Mouse (Mus musculus) thymus, postnatal 0 days (tissue): ENCODE results near the gene Tmem208. TPM values are rescaled to one million over a fixed set of nuclear protein-coding genes. Genes with fewer than 3 reads are reported as not detected.

Source experiments
- DNase-seq: peaks from one replicate; pipeline ENCODE4 v3.0.0-alpha.2; 2015; ENCODE audit warnings: low spot score
- microRNA counts: library from miRNA; unstranded; fragments of <30 nt; microRNA quantifications from one replicate; lab custom pipeline; 2015
- microRNA-seq: library from miRNA; unstranded; fragments of <30 nt; microRNA quantifications from one replicate; pipeline ENCODE4, GENCODE M21; 2016; ENCODE audit warnings: borderline number of aligned reads
- polyA plus RNA-seq: library from polyadenylated mRNA; unstranded; fragments of >200 nt; fragmentation: Nextera tagmentation; extraction: Ambion mirVana; gene quantifications from 2 replicates; pipeline ENCODE4 v1.2.1, GENCODE M21; 2015

The Tmem208 gene
- polyA plus RNA-seq, 1 experiment from 2014 or later: 145 TPM

DNA sequence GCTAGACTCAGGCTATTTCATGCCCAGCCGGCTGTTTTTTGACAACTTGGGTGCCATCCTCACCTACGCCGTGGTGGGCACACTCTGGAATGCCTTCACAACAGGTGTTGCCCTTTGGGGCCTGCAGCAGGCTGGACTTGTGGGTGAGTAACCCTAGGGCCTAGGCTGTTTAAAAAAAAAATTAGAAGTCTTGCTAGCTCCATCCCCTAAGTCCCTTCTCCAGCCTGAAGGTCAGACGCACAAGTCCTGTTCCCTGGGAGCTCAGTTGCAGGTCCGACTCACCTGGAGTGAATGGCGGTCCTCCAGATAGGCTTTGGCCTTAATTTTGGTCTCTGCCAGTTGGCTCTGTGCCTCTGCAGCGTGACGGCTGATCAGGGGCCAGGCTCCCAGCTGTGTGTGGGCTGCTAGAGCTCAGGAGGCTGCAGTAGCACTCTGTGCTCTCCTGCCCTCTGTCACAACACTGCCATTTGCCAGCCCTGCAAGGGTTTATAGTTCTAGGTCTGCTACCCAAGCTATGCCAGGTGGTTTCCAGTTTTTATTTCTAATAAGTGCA is 27.5 kb downstream of the Tmem208 start:
- no peak for DNase-seq

DNA sequence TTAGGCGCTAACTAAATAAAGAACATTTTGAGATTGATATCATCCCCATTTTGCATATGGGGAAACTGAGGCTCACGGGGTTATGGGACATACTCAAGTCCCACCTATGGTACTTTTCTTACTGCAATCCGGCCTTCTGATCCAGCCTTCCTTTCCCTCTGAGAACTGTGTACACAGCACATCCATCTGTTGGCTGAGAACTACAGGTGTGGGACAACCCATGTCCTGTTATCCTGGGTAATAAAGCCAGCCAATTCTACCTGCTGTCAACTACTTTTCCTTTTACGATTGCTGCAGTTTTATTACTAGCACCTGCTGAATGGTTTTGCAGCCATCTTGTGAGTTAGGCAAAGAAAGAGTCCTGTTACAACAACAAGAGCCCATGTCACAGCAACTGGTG is 28.4 kb downstream of the Tmem208 start:
- no peak for DNase-seq

- DNase-seq: peak; percentile 60
These were observed 29.2 kb downstream of the Tmem208 start for GRCm38 (mm10) chr8:105355179-105356024.

DNA sequence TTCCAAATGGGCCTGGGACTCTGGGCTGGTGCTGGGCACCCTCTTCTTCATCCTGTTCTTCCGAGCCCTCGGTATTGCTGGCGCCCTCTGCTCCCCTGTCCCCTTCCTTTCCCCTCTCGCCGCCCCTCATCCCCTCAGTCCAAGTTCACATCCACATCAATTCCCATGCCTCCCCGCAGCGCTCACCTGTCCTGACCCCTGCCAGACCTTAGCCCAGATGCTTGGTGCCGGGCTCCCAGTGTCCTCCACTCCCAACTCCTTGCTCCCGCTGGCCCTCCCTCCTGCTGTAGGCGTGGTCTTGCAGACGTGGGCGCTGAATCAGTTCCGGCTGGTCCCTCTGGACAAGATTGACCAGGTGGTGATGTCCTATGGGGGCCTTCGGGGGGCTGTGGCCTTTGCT is 30.5 kb downstream of the Tmem208 start:
- no peak for DNase-seq

GRCm38 (mm10) chr8:105359208-105359607 is 33.1 kb downstream of the Tmem208 start:
- no peak for DNase-seq

- DNase-seq: no peak
These were observed 33.5 kb downstream of the Tmem208 start for GRCm38 (mm10) chr8:105359646-105360045.

DNA sequence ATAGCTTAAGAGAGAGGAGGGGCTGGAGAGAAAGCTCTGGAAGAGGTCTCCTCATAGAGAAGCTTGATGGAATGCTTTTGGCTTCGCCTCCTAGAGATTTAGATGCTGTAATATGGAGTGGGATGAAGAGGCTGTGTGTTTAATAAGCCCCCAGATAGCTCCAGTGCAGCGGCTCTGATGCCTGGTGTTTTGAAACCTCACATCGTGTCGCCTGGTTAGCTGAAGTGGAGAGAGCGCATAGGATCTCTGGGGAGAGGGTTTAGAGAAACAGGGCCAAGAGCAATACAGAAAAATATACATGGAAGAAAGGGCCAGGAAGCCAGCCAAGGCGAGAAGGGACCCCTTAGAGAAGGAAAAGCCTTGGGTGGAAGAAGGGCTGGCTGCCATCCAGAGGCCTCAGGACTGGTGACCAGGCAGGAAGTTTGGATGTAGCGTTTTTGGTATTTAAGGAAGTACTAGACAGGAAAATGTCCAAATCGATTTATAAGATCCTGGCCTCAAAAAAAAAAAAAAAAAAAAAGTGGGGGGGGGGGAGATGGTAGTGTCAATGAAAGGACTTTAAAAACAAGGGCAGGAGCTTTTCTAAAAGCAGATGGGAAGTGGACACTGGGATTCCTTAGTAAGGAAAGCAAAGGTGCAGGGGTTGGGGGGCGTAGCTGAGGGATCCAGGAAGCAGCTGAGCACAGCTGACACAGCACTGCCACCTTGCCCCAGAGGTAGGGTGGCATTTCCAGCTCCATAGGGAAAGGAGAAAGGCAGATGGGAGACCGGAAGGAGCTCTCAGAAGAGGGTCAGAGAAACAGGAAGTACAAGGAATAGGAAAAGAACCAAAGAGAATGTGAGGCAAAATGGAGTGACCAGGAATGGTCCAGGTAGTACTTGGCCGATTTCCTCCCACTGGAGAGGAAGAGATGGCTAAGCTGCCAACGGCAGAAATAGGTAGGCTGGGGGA is 35.9 kb downstream of the Tmem208 start:
- no peak for DNase-seq

GRCm38 (mm10) chr8:105367107-105367506 is 41.0 kb downstream of the Tmem208 start:
- DNase-seq: peak; percentile 28

DNA sequence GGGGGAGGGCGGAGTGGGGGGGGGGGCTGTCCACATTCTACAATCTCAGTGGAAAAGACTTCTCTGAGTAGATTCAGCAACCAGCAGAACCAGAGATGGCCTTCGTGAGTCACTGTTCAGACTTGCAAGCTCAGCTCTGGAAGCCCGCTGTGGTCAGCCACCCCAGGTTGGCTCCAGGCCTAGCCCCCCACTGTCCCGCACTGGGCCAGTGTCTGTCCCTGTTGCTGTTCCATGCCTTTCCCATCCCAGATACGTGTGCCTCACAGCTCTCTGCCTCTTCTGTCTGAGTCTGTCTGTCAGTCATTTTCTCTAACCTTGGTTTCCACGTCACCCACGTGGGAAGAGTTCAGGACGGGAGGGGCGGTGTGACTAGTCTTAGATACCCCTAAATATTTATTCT is 46.3 kb downstream of the Tmem208 start:
- DNase-seq: no peak

DNA sequence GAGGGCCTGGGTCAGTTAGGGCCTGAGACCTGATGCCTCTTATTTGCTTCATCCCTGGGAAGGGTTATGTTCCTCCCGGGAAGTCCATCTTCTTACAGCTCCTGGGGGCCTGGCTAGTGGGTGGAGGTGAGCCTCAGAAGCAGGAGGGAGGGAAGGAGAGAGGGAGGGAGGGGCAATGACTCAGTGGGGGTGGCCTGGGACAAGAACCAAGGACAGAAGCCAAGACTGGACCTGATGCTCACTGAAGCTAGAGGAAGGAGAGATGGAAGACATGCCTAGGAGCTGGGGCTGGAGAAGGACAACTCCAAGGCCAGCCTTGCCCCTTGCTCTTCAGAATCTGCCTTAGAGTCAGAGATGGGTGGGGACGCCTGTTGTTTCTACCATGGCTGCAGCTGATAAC is 46.9 kb downstream of the Tmem208 start, which contains the start of gene Plekhg4:
Gene Plekhg4, plus strand, starts transcription at position 243 of the 400 bp plus-strand sequence.
- DNase-seq: no peak

GRCm38 (mm10) chr8:105374513-105374966 is 48.4 kb downstream of the Tmem208 start:
- peak; percentile 28 for DNase-seq

DNA sequence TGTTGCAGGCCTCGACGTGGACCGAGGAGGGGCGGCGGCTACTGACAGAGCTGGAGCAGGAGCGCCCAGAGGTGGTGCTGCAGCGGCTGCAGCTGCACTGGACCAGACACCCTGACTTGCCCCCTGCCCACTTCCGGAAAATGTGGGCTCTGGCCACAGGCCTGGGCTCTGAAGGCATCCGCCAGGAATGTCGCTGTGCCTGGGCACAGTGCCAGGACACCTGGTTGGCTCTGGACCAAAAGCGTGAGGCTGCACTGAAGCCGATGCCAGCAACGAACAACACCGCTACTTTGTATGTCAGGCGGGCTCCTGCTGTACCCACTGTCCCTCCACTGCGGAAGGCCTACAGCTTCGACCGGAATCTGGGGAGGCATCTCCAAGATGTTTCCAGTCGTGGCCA is 52.5 kb downstream of the Tmem208 start:
- DNase-seq: no peak

GRCm38 (mm10) chr8:105380308-105380707 is 54.2 kb downstream of the Tmem208 start:
- DNase-seq: no peak

DNA sequence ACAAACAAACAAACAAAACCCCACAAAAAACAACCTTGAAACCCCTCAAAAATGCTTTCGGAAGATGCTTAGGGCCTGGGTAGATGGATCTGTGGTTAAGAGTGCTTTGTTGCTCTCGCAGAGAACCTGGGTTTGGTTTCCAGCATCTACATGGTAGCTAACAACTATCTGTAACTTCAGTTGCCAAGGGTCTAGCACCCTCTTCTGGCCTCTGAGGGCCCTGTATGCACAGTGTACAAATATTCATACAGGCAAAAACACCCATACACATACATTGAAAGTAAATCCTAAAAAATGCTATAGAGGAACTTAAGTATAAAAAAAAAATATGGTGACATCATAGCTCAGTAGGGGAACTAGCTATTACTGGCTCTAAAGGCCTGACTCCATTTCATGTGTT is 57.9 kb downstream of the Tmem208 start:
- DNase-seq: no peak

MicroRNAs encoded within 50 kb of the gene (microRNA counts, 519-probe panel; counts per million panel counts)
- 473 counts per million, percentile 71 among the panel's probes with 10 or more counts for microRNA mmu-miR-328 (lab: Ali Mortazavi, UCI)

Small RNAs within 50 kb of the gene (microRNA-seq; reads per million reads assigned to microRNA genes)
- gene Gm27320: not detected
- gene Mir328: 251 reads per million, percentile 56 among the genes with 10 or more reads in this experiment

Other genes starting within 250 kb of the Tmem208 start
- gene Ces3b, start 242.6 kb upstream of the Tmem208 start, polyA plus RNA-seq: not detected in 2 replicates
- gene Ces4a, start 194.6 kb upstream of the Tmem208 start, polyA plus RNA-seq: 0.06 and 0.14 TPM in 2 replicates
- gene Cbfb, start 155.7 kb upstream of the Tmem208 start, polyA plus RNA-seq: 68.5 and 77.3 TPM in 2 replicates
- 18.1 and 18.6 TPM in 2 replicates for gene D230025D16Rik, start 101.2 kb upstream of the Tmem208 start, polyA plus RNA-seq
- 4.9 and 5.6 TPM in 2 replicates for gene B3gnt9, start 71.2 kb upstream of the Tmem208 start, polyA plus RNA-seq
- gene Tradd, start 61.7 kb upstream of the Tmem208 start, polyA plus RNA-seq: 51.0 and 57.0 TPM in 2 replicates
- 7.6 and 8.2 TPM in 2 replicates for gene Fbxl8, start 61.7 kb upstream of the Tmem208 start, polyA plus RNA-seq
- gene Hsf4, start 56.6 kb upstream of the Tmem208 start, polyA plus RNA-seq: not detected in 2 replicates
- gene Nol3, start 50.2 kb upstream of the Tmem208 start, polyA plus RNA-seq: 0.42 and 0.47 TPM in 2 replicates
- 3.2 and 4.2 TPM in 2 replicates for gene 4931428F04Rik, start 36.5 kb upstream of the Tmem208 start, polyA plus RNA-seq
- 4.0 and 5.1 TPM in 2 replicates for gene Exoc3l, start 30.3 kb upstream of the Tmem208 start, polyA plus RNA-seq
- 81.7 and 103 TPM in 2 replicates for gene E2f4, start 28.7 kb upstream of the Tmem208 start, polyA plus RNA-seq
- gene Elmo3, start 20.8 kb upstream of the Tmem208 start, polyA plus RNA-seq: 9.3 and 9.4 TPM in 2 replicates
- 2.1 and 4.3 TPM in 2 replicates for gene Lrrc29, start 76 bp upstream of the Tmem208 start, polyA plus RNA-seq
- 0.85 and 1.1 TPM in 2 replicates for gene Fhod1, start 21.6 kb downstream of the Tmem208 start, polyA plus RNA-seq
- 0.48 and 0.60 TPM in 2 replicates for gene Slc9a5, start 22.5 kb downstream of the Tmem208 start, polyA plus RNA-seq
- gene Plekhg4, start 46.9 kb downstream of the Tmem208 start, polyA plus RNA-seq: 0.09 and 0.21 TPM in 2 replicates
- 0.04 and 0.31 TPM in 2 replicates for gene Kctd19, start 87.1 kb downstream of the Tmem208 start, polyA plus RNA-seq
- gene Lrrc36, start 87.2 kb downstream of the Tmem208 start, polyA plus RNA-seq: 0.28 and 0.47 TPM in 2 replicates
- gene Tppp3, start 145.2 kb downstream of the Tmem208 start, polyA plus RNA-seq: 31.9 and 42.4 TPM in 2 replicates
- gene Zdhhc1, start 170.5 kb downstream of the Tmem208 start, polyA plus RNA-seq: 5.8 and 6.9 TPM in 2 replicates
- 0.26 and 0.28 TPM in 2 replicates for gene Hsd11b2, start 192.4 kb downstream of the Tmem208 start, polyA plus RNA-seq
- gene Atp6v0d1, start 239.7 kb downstream of the Tmem208 start, polyA plus RNA-seq: 97.3 and 105 TPM in 2 replicates